Mouse (Mus musculus): ENCODE results near the gene 2310009B15Rik. TPM values are rescaled to one million over a fixed set of nuclear protein-coding genes. Genes with fewer than 3 reads are reported as not detected.
"Not testable (repeated sequence)": the region's sequence is repeated elsewhere in the genome, so short reads cannot be mapped to it uniquely, and the experiment has no call there.

Gene 2310009B15Rik
- polyA plus RNA-seq (2012; ENCODE audit: insufficient read depth, insufficient read length, low replicate concordance, missing spikeins), result not detected in 2 replicates

- H3K4me3 ChIP-seq (ENCODE audit: insufficient read depth, low read depth, low read length), result peak within 1 kb of the TSS; percentile 70
- H3K27ac ChIP-seq (ENCODE audit: insufficient read depth, low read depth, low read length), result peak within 1 kb of the TSS; percentile 82; the same call in 1 of the 2 replicates
- 0% methylated on average over 54 of the region's 79 CpGs for WGBS
- H3K4me1 ChIP-seq (ENCODE audit: control insufficient read depth, insufficient read depth, low read length), result not testable (repeated sequence)
Observed at GRCm38 (mm10) chr1:138856101-138856950, at the start of gene 2310009B15Rik. Gene 2310009B15Rik (minus strand): TSS chr1:138856852.

GRCm38 (mm10) chr1:138906256-138906655, 49.6 kb upstream of the 2310009B15Rik start:
- TF ChIP-seq CTCF (IDR thresholded peaks at IDR 0.05; ENCODE audit: insufficient read depth, low read depth, low read length), result no peak
- no peak for TF ChIP-seq POLR2A (IDR thresholded peaks at IDR 0.05; ENCODE audit: insufficient read depth, low read depth, low read length)
- H3K27ac ChIP-seq (ENCODE audit: insufficient read depth, low read depth, low read length), result no peak overlapping the region
- no peak overlapping the region for H3K4me3 ChIP-seq (ENCODE audit: insufficient read depth, low read depth, low read length)
- no peaks in the 10 kb centered on the region for H3K4me1 ChIP-seq (ENCODE audit: control insufficient read depth, insufficient read depth, low read length)
- WGBS, result 85% methylated on average over 3 of the region's 3 CpGs

GRCm38 (mm10) chr1:138905092-138905765, 48.6 kb upstream of the 2310009B15Rik start:
- TF ChIP-seq POLR2A (IDR thresholded peaks at IDR 0.05; ENCODE audit: insufficient read depth, low read depth, low read length), result no peak
- no peak for TF ChIP-seq CTCF (IDR thresholded peaks at IDR 0.05; ENCODE audit: insufficient read depth, low read depth, low read length)
- 94% methylated on average over 3 of the region's 3 CpGs for WGBS
- H3K4me1 ChIP-seq (ENCODE audit: control insufficient read depth, insufficient read depth, low read length), result no peaks in the 10 kb centered on the region
- no peak overlapping the region for H3K27ac ChIP-seq (ENCODE audit: insufficient read depth, low read depth, low read length)
- H3K4me3 ChIP-seq (ENCODE audit: insufficient read depth, low read depth, low read length), result no peak overlapping the region

- 96% methylated on average over 5 of the region's 5 CpGs for WGBS
- no peaks in the 10 kb centered on the region for H3K4me1 ChIP-seq (ENCODE audit: control insufficient read depth, insufficient read depth, low read length)
- H3K27ac ChIP-seq (ENCODE audit: insufficient read depth, low read depth, low read length), result no peak overlapping the region
- no peak for TF ChIP-seq CTCF (IDR thresholded peaks at IDR 0.05; ENCODE audit: insufficient read depth, low read depth, low read length)
- TF ChIP-seq POLR2A (IDR thresholded peaks at IDR 0.05; ENCODE audit: insufficient read depth, low read depth, low read length), result no peak
- H3K4me3 ChIP-seq (ENCODE audit: insufficient read depth, low read depth, low read length), result no peak overlapping the region
Observed at GRCm38 (mm10) chr1:138903894-138904293, 47.2 kb upstream of the 2310009B15Rik start.

GRCm38 (mm10) chr1:138901431-138902117, 44.9 kb upstream of the 2310009B15Rik start:
- 81% methylated on average over 16 of the region's 16 CpGs for WGBS
- H3K27ac ChIP-seq (ENCODE audit: insufficient read depth, low read depth, low read length), result no peak overlapping the region
- TF ChIP-seq CTCF (IDR thresholded peaks at IDR 0.05; ENCODE audit: insufficient read depth, low read depth, low read length) (no peak), POLR2A (IDR thresholded peaks at IDR 0.05; ENCODE audit: insufficient read depth, low read depth, low read length) (no peak)
- no peaks in the 10 kb centered on the region for H3K4me1 ChIP-seq (ENCODE audit: control insufficient read depth, insufficient read depth, low read length)
- H3K4me3 ChIP-seq (ENCODE audit: insufficient read depth, low read depth, low read length), result no peak overlapping the region

GRCm38 (mm10) chr1:138896088-138896487, 39.4 kb upstream of the 2310009B15Rik start:
- Histone ChIP-seq H3K4me1 (ENCODE audit: control insufficient read depth, insufficient read depth, low read length) (no peaks in the 10 kb centered on the region), H3K4me3 (ENCODE audit: insufficient read depth, low read depth, low read length) (no peak overlapping the region), H3K27ac (ENCODE audit: insufficient read depth, low read depth, low read length) (no peak overlapping the region)
- 81% methylated on average over 3 of the region's 3 CpGs for WGBS
- no peak for TF ChIP-seq POLR2A (IDR thresholded peaks at IDR 0.05; ENCODE audit: insufficient read depth, low read depth, low read length)
- no peak for TF ChIP-seq CTCF (IDR thresholded peaks at IDR 0.05; ENCODE audit: insufficient read depth, low read depth, low read length)

GRCm38 (mm10) chr1:138877470-138878254, 21.0 kb upstream of the 2310009B15Rik start:
- WGBS, result 88% methylated on average over 14 of the region's 14 CpGs
- TF ChIP-seq POLR2A (IDR thresholded peaks at IDR 0.05; ENCODE audit: insufficient read depth, low read depth, low read length), result no peak
- no peak for TF ChIP-seq CTCF (IDR thresholded peaks at IDR 0.05; ENCODE audit: insufficient read depth, low read depth, low read length)

GRCm38 (mm10) chr1:138876371-138877045, 19.9 kb upstream of the 2310009B15Rik start:
- WGBS, result 40% methylated on average over 16 of the region's 16 CpGs
- peak overlapping the region; percentile 32 for H3K4me3 ChIP-seq (ENCODE audit: insufficient read depth, low read depth, low read length)

More at GRCm38 (mm10) chr1:138877470-138878254, 21.0 kb upstream of the 2310009B15Rik start:
- Histone ChIP-seq H3K4me1 (ENCODE audit: control insufficient read depth, insufficient read depth, low read length) (no peaks in the 10 kb centered on the region), H3K27ac (ENCODE audit: insufficient read depth, low read depth, low read length) (no peak overlapping the region), H3K4me3 (ENCODE audit: insufficient read depth, low read depth, low read length) (no peak overlapping the region)

More at GRCm38 (mm10) chr1:138876371-138877045, 19.9 kb upstream of the 2310009B15Rik start:
- no peak for TF ChIP-seq POLR2A (IDR thresholded peaks at IDR 0.05; ENCODE audit: insufficient read depth, low read depth, low read length)
- TF ChIP-seq CTCF (IDR thresholded peaks at IDR 0.05; ENCODE audit: insufficient read depth, low read depth, low read length), result no peak
- H3K27ac ChIP-seq (ENCODE audit: insufficient read depth, low read depth, low read length), result no peak overlapping the region
- H3K4me1 ChIP-seq (ENCODE audit: control insufficient read depth, insufficient read depth, low read length), result no peaks in the 10 kb centered on the region

All from olfactory bulb, adult 2 months (tissue).